Mouse (Mus musculus): Measurements from ENCODE around the gene Bptf. TPM values are rescaled to one million over a fixed set of nuclear protein-coding genes. Genes with fewer than 3 reads are reported as not detected.
"Not testable (repeated sequence)": the region's sequence is repeated elsewhere in the genome, so short reads cannot be mapped to it uniquely, and the experiment has no call there.

Bptf gene
- polyA plus RNA-seq, 1 experiment from 2014 or later: 34.8 TPM

- ATAC-seq (ENCODE audit: low read depth) (no peak), DNase-seq (ENCODE audit: low spot score) (peak; percentile 27)
- H3K36me3 ChIP-seq (ENCODE audit: control insufficient read depth, insufficient read depth, low read length): no peaks in the 10 kb centered on the region
- H3K4me1 ChIP-seq (ENCODE audit: control insufficient read depth, insufficient read depth, low read length): peaks cover 8% of the 10 kb centered on the region; the same call in 1 of the 2 replicates
- peak overlapping the region; percentile 93 for H3K4me2 ChIP-seq (ENCODE audit: low read depth, low read length)
- peak overlapping the region; percentile 97 for H3K27ac ChIP-seq (replicated peaks; ENCODE audit: low read depth, low read length)
- no peaks in the 10 kb centered on the region for H3K9me3 ChIP-seq (ENCODE audit: control insufficient read depth, low read length)
- WGBS: under 1% methylated on average over 18 of the region's 18 CpGs
- H3K4me3 ChIP-seq (ENCODE audit: low read depth, low read length): peak overlapping the region; percentile 87
- H3K9ac ChIP-seq (ENCODE audit: low read depth, low read length): peak overlapping the region; percentile 98
- H3K27me3 ChIP-seq (replicated peaks; ENCODE audit: control insufficient read depth, insufficient read depth, low read length): no peaks in the 10 kb centered on the region
Observed at GRCm38 (mm10) chr11:107130221-107130788, 1.6 kb downstream of the Bptf start.

GRCm38 (mm10) chr11:107129641-107130040 is 2.3 kb downstream of the Bptf start:
- Histone ChIP-seq H3K4me3 (ENCODE audit: low read depth, low read length) (peak overlapping the region; percentile 87), H3K27ac (replicated peaks; ENCODE audit: low read depth, low read length) (no peak overlapping the region), H3K4me1 (ENCODE audit: control insufficient read depth, insufficient read depth, low read length) (peaks cover 13% of the 10 kb centered on the region), H3K9me3 (ENCODE audit: control insufficient read depth, low read length) (no peaks in the 10 kb centered on the region), H3K27me3 (replicated peaks; ENCODE audit: control insufficient read depth, insufficient read depth, low read length) (no peaks in the 10 kb centered on the region), H3K4me2 (ENCODE audit: low read depth, low read length) (peak overlapping the region; percentile 93), H3K36me3 (ENCODE audit: control insufficient read depth, insufficient read depth, low read length) (no peaks in the 10 kb centered on the region), H3K9ac (ENCODE audit: low read depth, low read length) (peak overlapping the region; percentile 98)
- ATAC-seq (ENCODE audit: low read depth) (no peak), DNase-seq (ENCODE audit: low spot score) (no peak)
- WGBS: 15% methylated on average over 2 of the region's 2 CpGs

GRCm38 (mm10) chr11:107126716-107127115 is 5.2 kb downstream of the Bptf start:
- H3K9ac ChIP-seq (ENCODE audit: low read depth, low read length); H3K27me3 ChIP-seq (replicated peaks; ENCODE audit: control insufficient read depth, insufficient read depth, low read length); H3K9me3 ChIP-seq (ENCODE audit: control insufficient read depth, low read length); H3K36me3 ChIP-seq (ENCODE audit: control insufficient read depth, insufficient read depth, low read length); ATAC-seq (ENCODE audit: low read depth); H3K4me3 ChIP-seq (ENCODE audit: low read depth, low read length); H3K27ac ChIP-seq (replicated peaks; ENCODE audit: low read depth, low read length); DNase-seq (ENCODE audit: low spot score); H3K4me2 ChIP-seq (ENCODE audit: low read depth, low read length): not testable (repeated sequence)
- 88% methylated on average over 1 of the region's 2 CpGs for WGBS
- H3K4me1 ChIP-seq (ENCODE audit: control insufficient read depth, insufficient read depth, low read length): peaks cover 20% of the 10 kb centered on the region

- H3K4me3 ChIP-seq (ENCODE audit: low read depth, low read length): no peak overlapping the region
- ATAC-seq (ENCODE audit: low read depth): no peak
- no peak overlapping the region for H3K27ac ChIP-seq (replicated peaks; ENCODE audit: low read depth, low read length)
- H3K4me2 ChIP-seq (ENCODE audit: low read depth, low read length): no peak overlapping the region
- no peaks in the 10 kb centered on the region for H3K36me3 ChIP-seq (ENCODE audit: control insufficient read depth, insufficient read depth, low read length)
- WGBS: 83% methylated on average over 4 of the region's 4 CpGs
- H3K4me1 ChIP-seq (ENCODE audit: control insufficient read depth, insufficient read depth, low read length): peaks cover 18% of the 10 kb centered on the region
- no peak for DNase-seq (ENCODE audit: low spot score)
- no peaks in the 10 kb centered on the region for H3K9me3 ChIP-seq (ENCODE audit: control insufficient read depth, low read length)
- 0 out of 2 replicates have a peak overlapping the region, but pooled peaks have one; percentile 5 for H3K9ac ChIP-seq (ENCODE audit: low read depth, low read length)
- H3K27me3 ChIP-seq (replicated peaks; ENCODE audit: control insufficient read depth, insufficient read depth, low read length): no peaks in the 10 kb centered on the region
Observed at GRCm38 (mm10) chr11:107125011-107125410, 6.9 kb downstream of the Bptf start.

GRCm38 (mm10) chr11:107124327-107124731 is 7.6 kb downstream of the Bptf start:
- peak overlapping the region; percentile 5; the same call in 1 of the 2 replicates for H3K4me2 ChIP-seq (ENCODE audit: low read depth, low read length)
- 26% methylated on average over 7 of the region's 7 CpGs for WGBS
- H3K4me1 ChIP-seq (ENCODE audit: control insufficient read depth, insufficient read depth, low read length): peaks cover 12% of the 10 kb centered on the region
- no peak overlapping the region for H3K4me3 ChIP-seq (ENCODE audit: low read depth, low read length)
- H3K9me3 ChIP-seq (ENCODE audit: control insufficient read depth, low read length): no peaks in the 10 kb centered on the region
- no peaks in the 10 kb centered on the region for H3K36me3 ChIP-seq (ENCODE audit: control insufficient read depth, insufficient read depth, low read length)
- peak; percentile 43 for DNase-seq (ENCODE audit: low spot score)
- H3K27me3 ChIP-seq (replicated peaks; ENCODE audit: control insufficient read depth, insufficient read depth, low read length): no peaks in the 10 kb centered on the region
- H3K27ac ChIP-seq (replicated peaks; ENCODE audit: low read depth, low read length): no peak overlapping the region
- peak; percentile 50; the same call in 1 of the 2 replicates for ATAC-seq (ENCODE audit: low read depth)
- H3K9ac ChIP-seq (ENCODE audit: low read depth, low read length): no peak overlapping the region; the same call in 1 of the 2 replicates

GRCm38 (mm10) chr11:107117789-107118188 is 14.1 kb downstream of the Bptf start:
- Histone ChIP-seq H3K36me3 (ENCODE audit: control insufficient read depth, insufficient read depth, low read length) (no peaks in the 10 kb centered on the region), H3K27me3 (replicated peaks; ENCODE audit: control insufficient read depth, insufficient read depth, low read length) (no peaks in the 10 kb centered on the region), H3K4me1 (ENCODE audit: control insufficient read depth, insufficient read depth, low read length) (peaks cover 18% of the 10 kb centered on the region), H3K4me3 (ENCODE audit: low read depth, low read length) (no peak overlapping the region), H3K27ac (replicated peaks; ENCODE audit: low read depth, low read length) (no peak overlapping the region), H3K9ac (ENCODE audit: low read depth, low read length) (no peak overlapping the region), H3K4me2 (ENCODE audit: low read depth, low read length) (no peak overlapping the region), H3K9me3 (ENCODE audit: control insufficient read depth, low read length) (no peaks in the 10 kb centered on the region)
- DNase-seq (ENCODE audit: low spot score): no peak
- 76% methylated on average over 12 of the region's 12 CpGs for WGBS
- ATAC-seq (ENCODE audit: low read depth): no peak

GRCm38 (mm10) chr11:107113881-107114557 is 17.9 kb downstream of the Bptf start:
- Histone ChIP-seq H3K4me3 (ENCODE audit: low read depth, low read length) (no peak overlapping the region; the same call in 1 of the 2 replicates), H3K27ac (replicated peaks; ENCODE audit: low read depth, low read length) (peak overlapping the region; percentile 53), H3K4me2 (ENCODE audit: low read depth, low read length) (peak overlapping the region; percentile 40), H3K9ac (ENCODE audit: low read depth, low read length) (peak overlapping the region; percentile 3; the same call in 1 of the 2 replicates), H3K9me3 (ENCODE audit: control insufficient read depth, low read length) (no peaks in the 10 kb centered on the region), H3K4me1 (ENCODE audit: control insufficient read depth, insufficient read depth, low read length) (peaks cover 18% of the 10 kb centered on the region), H3K36me3 (ENCODE audit: control insufficient read depth, insufficient read depth, low read length) (peaks cover 26% of the 10 kb centered on the region), H3K27me3 (replicated peaks; ENCODE audit: control insufficient read depth, insufficient read depth, low read length) (no peaks in the 10 kb centered on the region)
- peak; percentile 71 for DNase-seq (ENCODE audit: low spot score)
- peak; percentile 74; the same call in 1 of the 2 replicates for ATAC-seq (ENCODE audit: low read depth)
- 20% methylated on average over 10 of the region's 10 CpGs for WGBS

GRCm38 (mm10) chr11:107113112-107113511 is 18.8 kb downstream of the Bptf start:
- Histone ChIP-seq H3K4me2 (ENCODE audit: low read depth, low read length) (no peak overlapping the region), H3K9ac (ENCODE audit: low read depth, low read length) (no peak overlapping the region), H3K27me3 (replicated peaks; ENCODE audit: control insufficient read depth, insufficient read depth, low read length) (no peaks in the 10 kb centered on the region), H3K36me3 (ENCODE audit: control insufficient read depth, insufficient read depth, low read length) (peaks cover 26% of the 10 kb centered on the region), H3K4me1 (ENCODE audit: control insufficient read depth, insufficient read depth, low read length) (peaks cover 18% of the 10 kb centered on the region), H3K9me3 (ENCODE audit: control insufficient read depth, low read length) (no peaks in the 10 kb centered on the region), H3K4me3 (ENCODE audit: low read depth, low read length) (no peak overlapping the region), H3K27ac (replicated peaks; ENCODE audit: low read depth, low read length) (no peak overlapping the region)
- peak; percentile 47 for DNase-seq (ENCODE audit: low spot score)
- ATAC-seq (ENCODE audit: low read depth): no peak
- 62% methylated on average over 4 of the region's 4 CpGs for WGBS

Data from embryonic facial prominence, embryonic 14.5 days (tissue).